Mouse (Mus musculus) small intestine, adult 2 months (tissue): ENCODE measurements at regions not wholly inside any gene's neighbourhood (a gene's known extent, or its start where the extent isn't known, plus 50 kb on each side); places are given as distances from the start of the nearest gene placed in this dataset.

Experiments
- H3K27ac ChIP-seq: fragments of 200-500 bp; 2 replicates; pipeline ENCODE4 v1.5.1; 2012; ENCODE audit warnings: low read depth, low read length, control low read depth, inconsistent platforms; ENCODE audit not compliant: insufficient read depth
- H3K27me3 ChIP-seq: fragments of 200-500 bp; 2 replicates; pipeline ENCODE4 v1.6.1; 2012; ENCODE audit warnings: mild to moderate bottlenecking, moderate library complexity, low read length, inconsistent platforms; ENCODE audit not compliant: control insufficient read depth, insufficient read depth
- H3K36me3 ChIP-seq: fragments of 200-500 bp; 2 replicates; pipeline ENCODE4 v1.6.1; 2012; ENCODE audit warnings: mild to moderate bottlenecking, low read length, control low read depth, inconsistent platforms; ENCODE audit not compliant: control insufficient read depth, insufficient read depth
- H3K4me1 ChIP-seq: fragments of 200-500 bp; 2 replicates; pipeline ENCODE4 v1.6.1; 2012; ENCODE audit warnings: low read length, inconsistent platforms, mixed read lengths; ENCODE audit not compliant: control insufficient read depth, insufficient read depth, insufficient read length
- H3K4me3 ChIP-seq: fragments of 200-500 bp; 2 replicates; pipeline ENCODE4 v1.5.1; 2012; ENCODE audit warnings: low read depth, mild to moderate bottlenecking, control low read depth, inconsistent platforms, low read length, moderate library complexity
- CTCF ChIP-seq: fragments of 200-500 bp; IDR thresholded peaks from 2 replicates; pipeline ENCODE4 v1.5.1; 2012; ENCODE audit warnings: low read depth, mild to moderate bottlenecking, control low read depth, inconsistent platforms, low read length, moderate library complexity, mixed read lengths; ENCODE audit not compliant: insufficient replicate concordance, insufficient read length; ENCODE audit errors: extremely low read depth
- POLR2A ChIP-seq: fragments of 200-500 bp; IDR thresholded peaks from 2 replicates; pipeline ENCODE4 v1.6.1; 2012; ENCODE audit warnings: low read depth, mild to moderate bottlenecking, control low read depth, inconsistent platforms, low read length, moderate library complexity
- WGBS: fragments of 180-500 bp; shearing (Covaris S2); methylation state at CpG from one replicate; pipeline ENCODE4 v1.1.7; 2018; 5-methylcytosine and 5-hydroxymethylcytosine counted together

GRCm38 (mm10) chr13:15853022-15853566, 158.6 kb upstream of the Inhba start:
- H3K27me3 ChIP-seq = no peaks in the 10 kb centered on the region
- H3K27ac ChIP-seq = no peak overlapping the region
- TF ChIP-seq CTCF = no peak
- no peaks in the 10 kb centered on the region for H3K4me1 ChIP-seq
- no peaks in the 10 kb centered on the region for H3K36me3 ChIP-seq
- H3K4me3 ChIP-seq = no peak overlapping the region

- H3K4me1 ChIP-seq = no peaks in the 10 kb centered on the region
- no peaks in the 10 kb centered on the region for H3K27me3 ChIP-seq
- H3K36me3 ChIP-seq = no peaks in the 10 kb centered on the region
- no peak overlapping the region for H3K27ac ChIP-seq
- no peak overlapping the region for H3K4me3 ChIP-seq
- no peak for TF ChIP-seq CTCF
- no peak for TF ChIP-seq POLR2A
These were observed 148.7 kb upstream of the Inhba start for GRCm38 (mm10) chr13:15862941-15863340.

- no peaks in the 10 kb centered on the region for H3K4me1 ChIP-seq
- H3K36me3 ChIP-seq = no peaks in the 10 kb centered on the region
- no peak overlapping the region for H3K27ac ChIP-seq
- WGBS = 58% methylated on average over 3 of the region's 3 CpGs
- TF ChIP-seq CTCF (no peak), POLR2A (no peak)
- no peaks in the 10 kb centered on the region for H3K27me3 ChIP-seq
- H3K4me3 ChIP-seq = no peak overlapping the region
These were observed 148.3 kb upstream of the Inhba start for GRCm38 (mm10) chr13:15863344-15863743.

GRCm38 (mm10) chr13:15867046-15867561, 144.5 kb upstream of the Inhba start:
- Histone ChIP-seq H3K27me3 (no peaks in the 10 kb centered on the region), H3K27ac (no peak overlapping the region), H3K4me3 (no peak overlapping the region), H3K36me3 (no peaks in the 10 kb centered on the region), H3K4me1 (no peaks in the 10 kb centered on the region)
- TF ChIP-seq POLR2A = no peak
- no peak for TF ChIP-seq CTCF
- WGBS = 65% methylated on average over 5 of the region's 5 CpGs

- Histone ChIP-seq H3K36me3 (no peaks in the 10 kb centered on the region), H3K27me3 (no peaks in the 10 kb centered on the region), H3K27ac (no peak overlapping the region), H3K4me1 (no peaks in the 10 kb centered on the region), H3K4me3 (no peak overlapping the region)
- 78% methylated on average over 2 of the region's 2 CpGs for WGBS
- no peak for TF ChIP-seq CTCF
- no peak for TF ChIP-seq POLR2A
These were observed 134.0 kb upstream of the Inhba start for GRCm38 (mm10) chr13:15877606-15878005.

GRCm38 (mm10) chr13:15879576-15879975, 132.1 kb upstream of the Inhba start:
- Histone ChIP-seq H3K27ac (no peak overlapping the region), H3K27me3 (no peaks in the 10 kb centered on the region), H3K4me3 (no peak overlapping the region), H3K36me3 (no peaks in the 10 kb centered on the region), H3K4me1 (no peaks in the 10 kb centered on the region)
- no peak for TF ChIP-seq POLR2A
- TF ChIP-seq CTCF = no peak

- Histone ChIP-seq H3K4me1 (no peaks in the 10 kb centered on the region), H3K36me3 (no peaks in the 10 kb centered on the region), H3K27ac (no peak overlapping the region), H3K27me3 (no peaks in the 10 kb centered on the region), H3K4me3 (no peak overlapping the region)
- WGBS = 63% methylated on average over 3 of the region's 3 CpGs
- TF ChIP-seq POLR2A = no peak
- no peak for TF ChIP-seq CTCF
These were observed 120.9 kb upstream of the Inhba start for GRCm38 (mm10) chr13:15890794-15891193.

- no peaks in the 10 kb centered on the region for H3K27me3 ChIP-seq
- no peaks in the 10 kb centered on the region for H3K4me1 ChIP-seq
- no peak overlapping the region for H3K4me3 ChIP-seq
- TF ChIP-seq POLR2A (no peak), CTCF (no peak)
- H3K27ac ChIP-seq = no peak overlapping the region
- no peaks in the 10 kb centered on the region for H3K36me3 ChIP-seq
These were observed 120.2 kb upstream of the Inhba start for GRCm38 (mm10) chr13:15891403-15891802.
